Mouse (Mus musculus) embryonic fibroblast, embryonic 13.5 days (primary cell): Measurements from ENCODE around the gene Maml3. TPM values are rescaled to one million over a fixed set of nuclear protein-coding genes. Genes with fewer than 3 reads are reported as not detected.

Experiments used
- H3K27ac ChIP-seq: 2 replicates; pipeline ENCODE4 v1.5.1; 2012; ENCODE audit warnings: low read length, control low read depth, inconsistent platforms; ENCODE audit not compliant: insufficient read depth
- H3K4me1 ChIP-seq: 2 replicates; pipeline ENCODE4 v1.6.1; 2011; ENCODE audit warnings: low read length; ENCODE audit not compliant: control insufficient read depth, insufficient read depth
- H3K4me3 ChIP-seq: 2 replicates; pipeline ENCODE4 v1.5.1; 2011; ENCODE audit warnings: mild to moderate bottlenecking, control low read depth, low read length; ENCODE audit not compliant: insufficient read depth
- CTCF ChIP-seq: IDR thresholded peaks from 2 replicates; pipeline ENCODE4 v1.5.1; 2011; ENCODE audit warnings: mild to moderate bottlenecking, control low read depth, low read length, moderate library complexity, borderline replicate concordance; ENCODE audit not compliant: insufficient read depth
- POLR2A ChIP-seq: IDR thresholded peaks from 2 replicates; pipeline ENCODE4 v1.6.1; 2011; ENCODE audit warnings: low read depth, mild to moderate bottlenecking, control low read depth, low read length, moderate library complexity
- polyA plus RNA-seq: library from polyadenylated mRNA; stranded (reverse); fragments of >200 nt; gene quantifications from 2 replicates; pipeline ENCODE4 v1.2.4, GENCODE M21; 2011; ENCODE audit warnings: low read depth; ENCODE audit not compliant: missing spikeins, insufficient read length

The Maml3 gene
- polyA plus RNA-seq, 1 experiment = 2.2 TPM

- Histone ChIP-seq H3K27ac (no peak overlapping the region), H3K4me1 (no peaks in the 10 kb centered on the region), H3K4me3 (no peak overlapping the region)
- TF ChIP-seq CTCF (no peak), POLR2A (no peak)
These were observed 419.3 kb downstream of the Maml3 start for GRCm38 (mm10) chr3:51685539-51685938.

DNA sequence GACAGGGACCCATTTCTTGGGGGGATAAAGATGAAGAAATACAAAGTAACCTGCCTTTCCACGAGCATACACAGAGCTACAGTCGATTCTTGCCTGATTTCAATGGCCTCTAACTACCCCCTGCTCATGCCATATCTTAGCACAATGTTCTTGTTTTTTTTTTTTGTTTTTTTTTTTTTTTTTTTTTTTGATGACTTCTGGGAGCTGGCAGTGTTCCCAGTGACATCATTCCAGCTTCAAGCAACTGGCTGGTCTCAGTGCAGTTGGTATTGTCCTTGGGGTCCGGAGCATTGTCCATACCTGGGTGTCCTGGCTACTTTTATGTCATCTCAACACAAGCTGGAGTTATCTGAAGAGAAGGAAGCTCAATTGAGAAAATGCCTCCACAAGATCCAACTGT, 429.9 kb downstream of the Maml3 start:
- no peak overlapping the region for H3K4me3 ChIP-seq
- H3K27ac ChIP-seq = no peak overlapping the region
- peaks cover 5% of the 10 kb centered on the region for H3K4me1 ChIP-seq
- TF ChIP-seq CTCF (no peak), POLR2A (no peak)

DNA sequence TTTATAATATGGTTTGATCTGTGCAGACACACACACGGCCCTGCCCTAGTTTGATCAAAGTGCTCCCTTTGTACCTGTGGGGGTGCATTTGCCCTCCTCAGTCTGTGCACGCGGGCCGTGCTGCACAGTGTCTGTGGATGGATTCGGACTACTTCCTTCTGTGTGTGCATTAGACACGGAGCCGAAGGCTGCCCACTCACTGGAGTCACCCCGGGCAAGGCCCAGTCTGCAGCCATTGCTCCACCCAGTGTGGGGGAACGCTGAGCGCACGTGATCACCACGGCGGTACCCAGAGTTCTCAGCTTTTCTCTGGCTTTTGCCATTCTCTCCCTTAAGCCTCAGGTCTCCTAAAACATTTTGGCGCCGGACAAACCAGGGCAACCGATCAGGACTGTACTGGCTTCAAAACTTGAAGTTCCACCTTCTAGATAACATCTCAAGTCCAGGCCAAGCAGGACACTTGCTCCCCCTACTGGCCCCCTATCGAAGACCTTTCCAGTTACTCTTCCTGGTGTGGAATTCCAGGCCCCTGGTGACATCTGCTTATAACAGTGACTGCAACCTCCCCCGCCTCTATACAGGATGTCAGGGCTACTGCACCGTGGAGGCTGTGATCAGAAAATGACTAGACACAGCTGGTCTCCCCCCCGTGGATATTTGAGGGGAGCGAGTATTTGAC, 431.3 kb downstream of the Maml3 start:
- no peak for TF ChIP-seq CTCF
- TF ChIP-seq POLR2A = no peak
- no peak overlapping the region for H3K4me3 ChIP-seq
- H3K27ac ChIP-seq = no peak overlapping the region

DNA sequence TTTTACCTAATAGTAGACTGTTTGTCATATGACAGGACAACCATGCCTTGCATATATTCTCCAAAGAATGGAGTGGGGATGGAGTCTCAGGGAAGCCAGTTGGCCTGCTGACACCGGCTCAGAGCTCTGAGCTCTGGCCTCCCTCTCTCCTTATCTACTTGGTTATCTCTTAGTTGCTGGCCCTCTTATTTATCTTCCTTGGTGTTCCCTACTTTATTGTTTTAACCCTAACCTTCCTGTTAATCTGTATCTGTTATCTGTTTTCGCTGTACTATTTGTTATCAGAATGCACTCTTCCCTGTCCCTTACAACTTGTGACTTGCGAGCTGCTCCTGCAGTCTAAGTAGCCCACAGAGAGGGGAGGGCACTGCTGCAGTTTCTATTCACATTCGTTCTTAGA, 432.2 kb downstream of the Maml3 start:
- H3K4me1 ChIP-seq = peaks cover 5% of the 10 kb centered on the region
- H3K4me3 ChIP-seq = no peak overlapping the region
- TF ChIP-seq POLR2A (no peak), CTCF (no peak)
- no peak overlapping the region for H3K27ac ChIP-seq

More for the DNA sequence above, 431.3 kb downstream of the Maml3 start:
- H3K4me1 ChIP-seq = peaks cover 5% of the 10 kb centered on the region

DNA sequence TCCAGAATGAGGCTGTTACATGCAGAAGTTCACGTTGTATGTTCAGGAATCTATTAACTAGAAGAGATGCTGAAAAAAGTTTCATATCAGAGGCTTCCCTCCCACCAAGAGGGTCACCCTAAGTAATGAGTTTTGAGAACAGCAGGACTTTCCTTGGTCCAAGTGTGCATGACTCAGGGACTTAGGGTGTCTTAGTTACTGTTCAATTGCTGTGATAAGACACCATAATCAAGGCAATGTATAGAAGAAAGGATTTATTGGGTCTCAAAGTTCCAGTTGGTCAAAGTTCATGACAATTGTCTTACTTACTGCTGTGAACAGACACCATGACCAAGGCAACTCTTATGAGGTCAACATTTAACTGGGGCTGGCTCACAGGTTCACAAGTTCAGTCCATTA, 433.8 kb downstream of the Maml3 start:
- Histone ChIP-seq H3K27ac (no peak overlapping the region), H3K4me1 (peaks cover 5% of the 10 kb centered on the region), H3K4me3 (no peak overlapping the region)
- no peak for TF ChIP-seq CTCF
- TF ChIP-seq POLR2A = no peak

- H3K4me3 ChIP-seq = no peak overlapping the region
- TF ChIP-seq CTCF (no peak), POLR2A (no peak)
These were observed 434.3 kb downstream of the Maml3 start for GRCm38 (mm10) chr3:51670414-51671070.

DNA sequence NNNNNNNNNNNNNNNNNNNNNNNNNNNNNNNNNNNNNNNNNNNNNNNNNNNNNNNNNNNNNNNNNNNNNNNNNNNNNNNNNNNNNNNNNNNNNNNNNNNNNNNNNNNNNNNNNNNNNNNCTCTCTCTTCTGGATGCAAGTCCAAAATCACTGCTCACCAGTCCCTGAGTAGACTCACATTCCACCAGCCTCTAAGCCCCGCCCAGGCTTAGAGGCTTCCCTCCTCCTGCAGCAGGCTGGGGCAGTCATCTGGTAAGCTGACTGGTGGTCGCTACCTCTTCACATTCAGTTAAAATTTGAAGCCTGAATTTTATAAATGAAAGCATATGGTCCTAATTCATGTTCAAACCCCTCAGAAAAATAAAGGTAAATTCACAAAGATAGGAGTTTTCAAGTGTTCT, 436.3 kb downstream of the Maml3 start:
- Histone ChIP-seq H3K27ac (no peak overlapping the region), H3K4me3 (no peak overlapping the region), H3K4me1 (peaks cover 5% of the 10 kb centered on the region)
- TF ChIP-seq CTCF = no peak
- no peak for TF ChIP-seq POLR2A

More at GRCm38 (mm10) chr3:51670414-51671070, 434.3 kb downstream of the Maml3 start:
- Histone ChIP-seq H3K27ac (no peak overlapping the region), H3K4me1 (peaks cover 5% of the 10 kb centered on the region)

GRCm38 (mm10) chr3:51662557-51662956, 442.3 kb downstream of the Maml3 start:
- TF ChIP-seq POLR2A = no peak
- TF ChIP-seq CTCF = no peak
- Histone ChIP-seq H3K4me1 (peaks cover 7% of the 10 kb centered on the region; the same call in 1 of the 2 replicates), H3K4me3 (no peak overlapping the region), H3K27ac (no peak overlapping the region)

DNA sequence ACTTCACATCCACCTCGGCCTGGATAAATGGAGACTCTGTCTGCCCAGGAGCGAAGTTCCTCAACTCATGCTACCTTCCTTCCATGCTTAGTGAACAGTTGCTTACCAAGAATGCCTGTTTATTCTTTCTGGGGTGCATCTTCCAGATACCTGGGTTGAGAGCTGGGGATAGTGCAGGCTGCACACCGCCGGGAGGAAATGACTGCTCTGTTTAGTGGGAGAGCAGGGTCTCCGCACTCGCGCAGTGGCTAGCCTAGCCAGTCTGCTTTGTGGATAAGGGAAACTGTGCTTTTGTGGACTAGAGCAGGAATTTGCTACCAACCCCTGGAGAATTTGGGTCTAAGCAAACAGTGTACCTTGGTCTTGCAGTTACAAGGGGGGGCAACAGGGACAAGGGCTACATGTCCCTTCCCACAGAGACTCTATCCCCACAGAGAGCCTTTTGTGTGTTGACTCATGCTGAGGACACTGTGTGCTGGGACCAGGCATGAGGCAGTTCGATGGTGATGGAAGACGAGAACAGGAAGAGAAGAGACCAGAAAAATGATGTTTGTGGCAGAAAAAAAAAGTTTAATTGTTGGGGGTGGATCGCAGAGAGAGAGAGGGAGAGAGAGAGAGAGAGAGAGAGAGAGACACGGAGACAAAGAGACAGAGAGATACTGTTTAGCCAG, 442.9 kb downstream of the Maml3 start:
- Histone ChIP-seq H3K4me3 (no peak overlapping the region), H3K4me1 (peaks cover 7% of the 10 kb centered on the region; the same call in 1 of the 2 replicates), H3K27ac (no peak overlapping the region)
- no peak for TF ChIP-seq POLR2A
- TF ChIP-seq CTCF = no peak

- peaks cover 7% of the 10 kb centered on the region; the same call in 1 of the 2 replicates for H3K4me1 ChIP-seq
- TF ChIP-seq POLR2A (no peak), CTCF (no peak)
These were observed 443.5 kb downstream of the Maml3 start for GRCm38 (mm10) chr3:51661376-51661775.

More at GRCm38 (mm10) chr3:51661376-51661775, 443.5 kb downstream of the Maml3 start:
- H3K27ac ChIP-seq = no peak overlapping the region
- no peak overlapping the region for H3K4me3 ChIP-seq
